In the genomic region with DNA sequence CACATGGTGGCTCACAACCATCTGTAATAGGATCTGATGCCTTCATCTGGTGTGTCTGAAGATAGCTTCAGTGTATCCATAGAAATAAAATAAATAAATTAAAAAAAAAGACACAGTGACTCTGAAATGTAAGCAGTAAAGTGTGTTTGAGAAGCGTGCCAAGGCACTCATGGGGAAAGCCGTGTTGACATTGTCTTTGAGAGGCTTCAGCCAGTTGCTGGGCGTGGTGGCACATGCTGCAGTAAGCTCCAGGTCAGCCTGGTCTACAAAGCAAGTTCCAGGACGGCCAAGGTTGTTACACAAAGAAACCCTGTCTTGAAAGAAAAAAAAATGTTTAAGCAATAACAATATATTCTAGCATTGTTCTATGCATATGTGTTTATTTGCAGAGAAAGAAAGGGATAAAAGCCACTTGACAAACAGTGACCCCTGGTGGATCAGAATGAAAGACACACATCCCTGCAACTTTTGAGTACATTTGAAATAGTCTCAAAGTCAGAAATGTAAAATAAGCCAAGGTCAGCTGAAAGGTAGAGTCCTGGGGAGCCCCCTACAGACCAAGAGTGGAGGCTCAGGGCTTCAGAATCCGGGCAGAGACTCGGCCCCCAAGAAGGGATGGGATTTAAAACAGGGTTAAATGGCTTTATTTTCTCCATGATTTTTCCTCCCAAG, we compare ENCODE assay signal across 10 mouse cellular contexts. TPM values are rescaled to one million over a fixed set of nuclear protein-coding genes. Genes with fewer than 3 reads are reported as not detected.
DNase-seq lines count a peak whose midpoint lies in the region; ATAC-seq lines count a peak whose summit lies in the region.
"Had no signal": no experiment of that assay in that cellular context is flagged by ENCODE, and none has a peak within 500 bp of the region (broad histone marks: within the 10 kb centered on the region; RNA-seq: fewer than 3 reads in every experiment).

No protein-coding gene starts in this region.

- 76% methylated on average over 6 of the region's 6 CpGs for WGBS in kidney, embryonic 16.5 days

- DNase-seq in kidney, postnatal 10 days, result peak; percentile 40
- peak; percentile 74 for DNase-seq in MN1 (ENCODE audit: low spot score)
- DNase-seq in left cerebral cortex, adult 18-20 months (ENCODE audit: low spot score in 2 of 2), result no peak
- DNase-seq in layer of hippocampus, postnatal 14 days (ENCODE audit: low spot score in 2 of 2), result no peak
- DNase-seq in cerebellum, postnatal 25 days, result no peak

- no peak overlapping the region for H3K4me2 ChIP-seq in kidney, embryonic 16.5 days (replicated peaks; ENCODE audit: low read depth, low read length)
- H3K4me2 ChIP-seq: embryonic facial prominence, embryonic 13.5 days; neural tube, embryonic 13.5 days had no signal

- no peak overlapping the region for H3K27ac ChIP-seq in kidney, embryonic 16.5 days (ENCODE audit: low read length)
- H3K27ac ChIP-seq: embryonic facial prominence, embryonic 13.5 days; neural tube, embryonic 13.5 days had no signal

- peaks cover 21% of the 10 kb centered on the region for H3K36me3 ChIP-seq in kidney, embryonic 16.5 days (ENCODE audit: insufficient read depth, low read length)

- H3K9ac ChIP-seq in kidney, embryonic 16.5 days (replicated peaks; ENCODE audit: low read length), result no peak overlapping the region
- H3K9ac ChIP-seq: embryonic facial prominence, embryonic 13.5 days; neural tube, embryonic 13.5 days had no signal

- H3K9me3 ChIP-seq in kidney, embryonic 16.5 days (ENCODE audit: low read length), result no peaks in the 10 kb centered on the region
- H3K9me3 ChIP-seq: embryonic facial prominence, embryonic 13.5 days; neural tube, embryonic 13.5 days had no signal

- H3K4me1 ChIP-seq in kidney, embryonic 16.5 days (ENCODE audit: insufficient read depth, low read length), result no peaks in the 10 kb centered on the region
- H3K4me1 ChIP-seq: embryonic facial prominence, embryonic 13.5 days; neural tube, embryonic 13.5 days had no signal

- H3K4me3 ChIP-seq in kidney, embryonic 16.5 days (ENCODE audit: low read length), result no peak overlapping the region
- H3K4me3 ChIP-seq: embryonic facial prominence, embryonic 13.5 days; neural tube, embryonic 13.5 days had no signal

- H3K27me3 ChIP-seq in kidney, embryonic 16.5 days (ENCODE audit: insufficient read depth, low read length), result no peaks in the 10 kb centered on the region
- H3K27me3 ChIP-seq: embryonic facial prominence, embryonic 13.5 days; neural tube, embryonic 13.5 days had no signal

- ATAC-seq in kidney, embryonic 16.5 days (ENCODE audit: low FRiP score, low TSS enrichment), result no peak
- ATAC-seq in granulocyte monocyte progenitor cell, adult 5-6 weeks (replicated peaks; ENCODE audit: poor library complexity, severe bottlenecking), result peak; percentile 90
- peak; percentile 28; the same call in 1 of the 2 replicates for ATAC-seq in neutrophil, adult 5-6 weeks (ENCODE audit: extremely low read depth, insufficient number of reproducible peaks, low FRiP score, poor library complexity, severe bottlenecking)

RNA-seq across cellular contexts. Expression of gene Hp, which starts 14.3 kb away (rescaled TPM):
- 4.9 and 8.2 TPM in 2 replicates for polyA plus RNA-seq in kidney, embryonic 16.5 days (2015; fragmentation: Nextera tagmentation; extraction: Ambion mirVana)
- total RNA-seq in granulocyte monocyte progenitor cell, adult 5-6 weeks (2014; fragmentation: Nextera tagmentation), result 206 and 211 TPM in 2 replicates
- total RNA-seq in granulocyte monocyte progenitor cell, adult 5-6 weeks (2017), result 304 and 315 TPM in 2 replicates
- 873 and 967 TPM in 2 replicates for total RNA-seq in neutrophil, adult 5-6 weeks (2017)
- under 1 TPM in 1 of 2 experiments, not detected in 1; 0.26 TPM for total RNA-seq in left cerebral cortex, adult 18-20 months (2021)
- total RNA-seq in layer of hippocampus, postnatal 14 days (2021), result not detected

RNA-seq across cellular contexts. Expression of gene Dhodh, which starts 15.2 kb away (rescaled TPM):
- 52.8 and 54.6 TPM in 2 replicates for polyA plus RNA-seq in kidney, embryonic 16.5 days (2015; fragmentation: Nextera tagmentation; extraction: Ambion mirVana)
- 23.9 and 30.6 TPM in 2 replicates for total RNA-seq in granulocyte monocyte progenitor cell, adult 5-6 weeks (2014; fragmentation: Nextera tagmentation)
- 28.2 and 28.7 TPM in 2 replicates for total RNA-seq in granulocyte monocyte progenitor cell, adult 5-6 weeks (2017)
- total RNA-seq in neutrophil, adult 5-6 weeks (2017), result 15.5 and 24.2 TPM in 2 replicates
- 10 to 100 TPM; 16.3 to 20.3 TPM for total RNA-seq in left cerebral cortex, adult 18-20 months (2021)
- 10 to 100 TPM; 22.2 to 25.6 TPM for total RNA-seq in layer of hippocampus, postnatal 14 days (2021)

RNA-seq across cellular contexts. Expression of gene Pkd1l3, which starts 21.1 kb away (rescaled TPM):
- 0.05 and 0.10 TPM in 2 replicates for polyA plus RNA-seq in kidney, embryonic 16.5 days (2015; fragmentation: Nextera tagmentation; extraction: Ambion mirVana)
- 0.13 and 2.1 TPM in 2 replicates for total RNA-seq in granulocyte monocyte progenitor cell, adult 5-6 weeks (2014; fragmentation: Nextera tagmentation)
- 0.17 and 1.3 TPM in 2 replicates for total RNA-seq in granulocyte monocyte progenitor cell, adult 5-6 weeks (2017)
- 0.61 and 0.81 TPM in 2 replicates for total RNA-seq in neutrophil, adult 5-6 weeks (2017)
- under 1 TPM; 0.73 to 0.91 TPM for total RNA-seq in left cerebral cortex, adult 18-20 months (2021)
- total RNA-seq in layer of hippocampus, postnatal 14 days (2021), result 1 to 10 TPM in 1 of 2 experiments, under 1 TPM in 1; 0.93 to 2.0 TPM
- polyA plus RNA-seq: neural tube, embryonic 13.5 days had no signal

RNA-seq across cellular contexts. Expression of gene Txnl4b, which starts 27.6 kb away (rescaled TPM):
- polyA plus RNA-seq in kidney, embryonic 16.5 days (2015; fragmentation: Nextera tagmentation; extraction: Ambion mirVana), result 28.9 and 29.4 TPM in 2 replicates
- total RNA-seq in granulocyte monocyte progenitor cell, adult 5-6 weeks (2014; fragmentation: Nextera tagmentation), result 9.3 and 15.8 TPM in 2 replicates
- 14.0 and 23.0 TPM in 2 replicates for total RNA-seq in granulocyte monocyte progenitor cell, adult 5-6 weeks (2017)
- 33.9 and 37.8 TPM in 2 replicates for total RNA-seq in neutrophil, adult 5-6 weeks (2017)
- 10 to 100 TPM; 15.6 to 17.5 TPM for total RNA-seq in left cerebral cortex, adult 18-20 months (2021)
- total RNA-seq in layer of hippocampus, postnatal 14 days (2021), result 10 to 100 TPM; 12.3 to 13.8 TPM

RNA-seq across cellular contexts. Expression of gene Dhx38, which starts 27.6 kb away (rescaled TPM):
- 27.4 and 31.3 TPM in 2 replicates for polyA plus RNA-seq in kidney, embryonic 16.5 days (2015; fragmentation: Nextera tagmentation; extraction: Ambion mirVana)
- 36.1 and 46.0 TPM in 2 replicates for total RNA-seq in granulocyte monocyte progenitor cell, adult 5-6 weeks (2014; fragmentation: Nextera tagmentation)
- total RNA-seq in granulocyte monocyte progenitor cell, adult 5-6 weeks (2017), result 65.5 and 67.5 TPM in 2 replicates
- 101 and 103 TPM in 2 replicates for total RNA-seq in neutrophil, adult 5-6 weeks (2017)
- 10 to 100 TPM; 28.5 to 28.9 TPM for total RNA-seq in left cerebral cortex, adult 18-20 months (2021)
- total RNA-seq in layer of hippocampus, postnatal 14 days (2021), result 10 to 100 TPM; 22.7 to 24.8 TPM

Comparison
In these comparisons a context has a peak if more than half of its experiments do, and no peak if none do; other contexts are left out.
1. DNase-seq: peak in kidney, postnatal 10 days (single experiment) and MN1 (single experiment); none in left cerebral cortex, adult 18-20 months (0 of 2), layer of hippocampus, postnatal 14 days (0 of 2) and cerebellum, postnatal 25 days (0 of 2).
2. RNA of gene Hp, which starts 14.3 kb away (total RNA-seq): 873 to 967 TPM in neutrophil, adult 5-6 weeks and 206 to 315 TPM in granulocyte monocyte progenitor cell, adult 5-6 weeks; 0.26 TPM in left cerebral cortex, adult 18-20 months and not detected in layer of hippocampus, postnatal 14 days; every median in the first group is over 100 times any median in the second.